Mouse (Mus musculus) liver, embryonic 16.5 days (tissue): ENCODE measurements around the gene Tubb1. TPM values are rescaled to one million over a fixed set of nuclear protein-coding genes. Genes with fewer than 3 reads are reported as not detected.

Experiments used
- ATAC-seq: fragments of 200-750 bp; cut with Nextera tagmentation; 2 replicates; pipeline ENCODE4 v1.8.0; 2017; ENCODE audit warnings: low read depth, mild to moderate bottlenecking, moderate number of reproducible peaks, moderate library complexity
- H3K27ac ChIP-seq: fragments of 300-500 bp; sonication (generic); 2 replicates; pipeline ENCODE4 v1.5.1; 2014; ENCODE audit warnings: mild to moderate bottlenecking, low read length
- H3K27me3 ChIP-seq: fragments of 300-500 bp; sonication (generic); 2 replicates; pipeline ENCODE4 v1.6.1; 2014; ENCODE audit warnings: low read depth, low read length, mixed read lengths; ENCODE audit not compliant: control insufficient read depth, insufficient read depth
- H3K36me3 ChIP-seq: fragments of 300-500 bp; sonication (generic); 2 replicates; pipeline ENCODE4 v1.6.1; 2014; ENCODE audit warnings: mild to moderate bottlenecking; ENCODE audit not compliant: control insufficient read depth, insufficient read depth
- H3K4me1 ChIP-seq: fragments of 300-500 bp; sonication (generic); 2 replicates; pipeline ENCODE4 v1.6.1; 2014; ENCODE audit warnings: low read depth, low read length, mixed read lengths; ENCODE audit not compliant: control insufficient read depth
- H3K4me2 ChIP-seq: fragments of 300-500 bp; sonication (generic); 2 replicates; pipeline ENCODE4 v1.6.1; 2014; ENCODE audit warnings: low read depth, low read length, mixed read lengths
- H3K4me3 ChIP-seq: fragments of 300-500 bp; sonication (generic); 2 replicates; pipeline ENCODE4 v1.5.1; 2014; ENCODE audit warnings: low read depth, mild to moderate bottlenecking, low read length
- H3K9ac ChIP-seq: fragments of 300-500 bp; sonication (generic); 2 replicates; pipeline ENCODE4 v1.6.1; 2014; ENCODE audit warnings: low read depth, low read length
- H3K9me3 ChIP-seq: fragments of 300-500 bp; sonication (generic); replicated peaks from 2 replicates; pipeline ENCODE4 v1.6.1; 2016; ENCODE audit warnings: low read length; ENCODE audit not compliant: control insufficient read depth
- WGBS: fragments of 180-500 bp; shearing (Covaris S2); extraction: QIAGEN DNeasy Blood & Tissue Kit; methylation state at CpG from one replicate; pipeline ENCODE4 v1.1.7; 2014; ENCODE audit not compliant: insufficient replicate concordance; 5-methylcytosine and 5-hydroxymethylcytosine counted together
- polyA plus RNA-seq: library from polyadenylated mRNA; unstranded; fragments of >200 nt; fragmentation: Nextera tagmentation; extraction: Ambion mirVana; gene quantifications from 2 replicates; pipeline ENCODE4 v1.2.1, GENCODE M21; 2015

The Tubb1 gene
- polyA plus RNA-seq, 1 experiment from 2014 or later = 23.5 TPM

DNA sequence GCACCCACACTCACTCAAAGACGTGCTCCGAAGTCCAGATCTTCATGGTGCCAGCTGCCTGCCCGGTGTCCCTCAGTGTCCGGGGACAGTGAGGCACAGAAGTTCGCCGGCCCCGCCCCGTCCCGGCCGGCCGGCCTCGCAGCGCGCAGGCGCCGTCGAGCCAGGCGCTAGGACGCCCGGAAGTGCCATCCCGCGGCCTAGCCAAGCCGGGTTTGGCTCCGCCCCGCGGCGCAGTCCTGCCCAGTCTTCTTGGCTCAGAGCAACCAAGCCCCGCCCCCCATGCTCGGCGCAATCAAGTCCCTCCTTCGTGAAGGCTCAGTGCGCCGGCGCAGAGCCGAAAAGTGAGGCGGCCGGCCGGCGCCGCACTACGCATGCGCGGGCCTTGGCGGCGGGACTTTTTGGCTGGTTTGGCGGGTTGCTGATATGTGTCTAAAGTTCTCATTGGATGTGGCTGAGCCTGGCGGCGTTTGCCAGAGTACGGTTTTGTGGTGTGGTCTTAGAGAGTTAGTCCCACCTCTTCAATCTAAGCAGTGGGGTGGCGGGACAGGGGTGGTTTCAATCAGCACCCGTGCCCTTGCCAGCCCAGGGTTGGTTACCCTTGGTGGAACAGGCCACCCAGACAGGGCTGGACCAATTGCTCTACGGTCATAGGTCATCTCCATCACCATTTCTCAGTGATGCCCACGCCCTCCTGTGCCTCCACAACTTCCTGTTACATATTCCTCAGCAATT is 22.5 kb downstream of the Tubb1 start, which contains the start of gene Prelid3b:
TSS of gene Prelid3b (minus strand) at position 264 of the 732 bp plus-strand sequence.
- Histone ChIP-seq H3K4me1 (peaks cover 32% of the 10 kb centered on the region), H3K36me3 (peaks cover 14% of the 10 kb centered on the region), H3K9ac (peak within 1 kb of the TSS; percentile 95), H3K9me3 (no peaks in the 10 kb centered on the region), H3K27ac (peak within 1 kb of the TSS; percentile 95), H3K27me3 (no peaks in the 10 kb centered on the region), H3K4me3 (peak within 1 kb of the TSS; percentile 88), H3K4me2 (peak within 1 kb of the TSS; percentile 96)
- under 1% methylated on average over 53 of the region's 53 CpGs for WGBS
- peak; percentile 95 for ATAC-seq

DNA sequence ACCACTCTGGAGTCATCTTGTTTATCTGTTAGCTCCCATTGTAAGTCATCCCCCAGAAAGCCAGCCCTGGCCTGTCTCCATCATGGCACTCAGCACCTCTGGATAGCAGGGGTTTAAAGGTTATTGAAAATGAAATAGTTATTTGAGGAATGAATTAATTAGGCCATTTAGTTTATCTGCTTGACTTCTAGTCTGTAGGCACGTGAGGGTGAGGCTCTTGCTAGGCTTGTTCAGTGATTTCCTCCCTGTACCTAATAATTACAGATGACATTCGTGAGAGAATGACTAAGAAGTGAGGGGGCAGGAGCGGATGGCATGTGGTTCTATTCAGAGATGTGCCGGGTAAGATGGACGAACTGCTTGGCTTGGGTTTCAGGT is 23.0 kb downstream of the Tubb1 start:
- WGBS = 85% methylated on average over 5 of the region's 5 CpGs
- Histone ChIP-seq H3K36me3 (peaks cover 14% of the 10 kb centered on the region), H3K9me3 (no peaks in the 10 kb centered on the region), H3K4me2 (peak overlapping the region; percentile 96), H3K4me3 (peak overlapping the region; percentile 88), H3K27ac (peak overlapping the region; percentile 95), H3K4me1 (peaks cover 32% of the 10 kb centered on the region), H3K27me3 (no peaks in the 10 kb centered on the region), H3K9ac (peak overlapping the region; percentile 73)
- no peak for ATAC-seq

DNA sequence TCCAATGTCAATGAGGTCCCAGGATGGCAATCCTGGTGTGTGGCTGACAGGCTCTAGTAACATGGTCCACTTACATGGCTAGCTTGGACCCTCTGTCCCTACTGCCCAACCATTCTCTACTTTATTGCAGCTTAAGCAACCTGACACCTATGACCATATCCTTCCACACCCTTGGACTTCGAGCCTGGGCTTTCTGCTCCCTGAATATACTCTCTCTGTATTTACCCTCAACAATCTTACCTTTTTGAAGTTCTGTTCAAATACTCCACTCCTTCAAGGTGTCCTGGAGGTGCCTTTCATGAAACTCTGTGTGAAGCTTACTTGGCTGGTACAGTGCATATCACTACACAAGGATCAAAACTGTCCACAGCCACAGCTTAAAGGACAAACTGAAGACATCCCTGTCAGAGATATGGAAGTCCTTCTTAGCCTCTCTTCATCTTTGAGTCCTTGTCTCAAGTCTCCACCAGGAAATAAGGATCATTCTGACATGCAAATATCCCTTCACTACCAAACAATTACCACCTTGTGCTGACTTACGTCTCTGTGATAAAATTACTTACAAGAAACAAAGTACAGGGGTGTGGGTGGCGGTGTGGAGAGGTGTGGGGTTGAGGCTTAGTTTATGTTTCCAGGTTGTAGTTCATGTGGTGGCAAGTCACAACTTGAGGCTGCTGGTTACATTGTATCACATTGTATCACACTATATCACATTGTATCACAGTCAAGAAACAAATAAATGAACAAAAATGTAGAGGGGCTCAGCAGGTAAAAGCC is 27.2 kb downstream of the Tubb1 start:
- Histone ChIP-seq H3K4me1 (peaks cover 7% of the 10 kb centered on the region), H3K36me3 (no peaks in the 10 kb centered on the region), H3K27ac (no peak overlapping the region), H3K9ac (no peak overlapping the region), H3K4me2 (no peak overlapping the region), H3K9me3 (no peaks in the 10 kb centered on the region), H3K27me3 (no peaks in the 10 kb centered on the region), H3K4me3 (no peak overlapping the region)
- no peak for ATAC-seq
- WGBS = 65% methylated on average over 3 of the region's 3 CpGs

DNA sequence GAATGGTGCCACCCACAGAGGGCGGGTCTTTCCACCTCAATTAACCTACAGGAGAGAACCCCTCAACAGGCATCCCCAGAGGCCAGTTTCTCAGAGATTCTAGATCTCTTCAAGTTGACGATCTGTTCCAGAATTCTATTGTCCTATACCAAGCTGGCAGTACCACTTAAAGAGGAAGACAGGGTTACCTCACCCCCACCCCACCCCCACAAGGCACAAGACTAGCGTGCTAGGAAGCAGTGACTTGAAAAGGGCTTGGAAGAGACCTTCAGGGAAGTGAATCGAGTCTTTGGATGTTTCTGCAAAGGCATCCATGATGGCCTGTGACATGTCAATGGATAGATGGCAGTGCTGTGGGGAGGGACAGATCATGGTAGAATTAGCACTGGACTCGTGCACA is 28.3 kb downstream of the Tubb1 start:
- WGBS = 53% methylated on average over 5 of the region's 5 CpGs
- Histone ChIP-seq H3K9ac (no peak overlapping the region), H3K27ac (no peak overlapping the region), H3K4me3 (no peak overlapping the region), H3K27me3 (no peaks in the 10 kb centered on the region), H3K4me1 (peaks cover under 1% of the 10 kb centered on the region), H3K9me3 (no peaks in the 10 kb centered on the region), H3K36me3 (no peaks in the 10 kb centered on the region), H3K4me2 (no peak overlapping the region)
- no peak for ATAC-seq

DNA sequence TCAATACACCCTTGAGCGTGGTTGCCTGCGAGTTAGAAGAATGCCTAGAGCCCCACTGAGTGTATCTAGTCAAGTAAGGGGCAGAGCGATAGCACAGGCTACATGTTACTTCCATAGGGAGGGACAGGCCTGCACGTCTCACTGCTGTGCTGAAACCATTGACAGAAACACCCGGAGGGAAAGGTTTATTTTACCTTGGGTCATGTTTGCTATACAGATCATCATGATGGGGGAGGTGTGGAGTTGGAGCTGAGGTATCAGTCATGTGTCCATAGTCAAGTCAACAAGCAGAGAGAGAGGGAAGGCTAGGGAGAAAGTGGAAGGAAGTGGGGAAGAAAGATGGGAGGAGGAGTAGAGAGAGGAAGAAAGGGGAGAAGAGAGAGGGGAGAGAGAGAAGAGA is 36.5 kb downstream of the Tubb1 start:
- Histone ChIP-seq H3K36me3 (no peaks in the 10 kb centered on the region), H3K9ac (no peak overlapping the region), H3K4me3 (no peak overlapping the region), H3K4me1 (no peaks in the 10 kb centered on the region), H3K27ac (no peak overlapping the region), H3K27me3 (no peaks in the 10 kb centered on the region), H3K4me2 (no peak overlapping the region), H3K9me3 (no peaks in the 10 kb centered on the region)
- WGBS = 61% methylated on average over 5 of the region's 5 CpGs
- ATAC-seq = peak; percentile 72

DNA sequence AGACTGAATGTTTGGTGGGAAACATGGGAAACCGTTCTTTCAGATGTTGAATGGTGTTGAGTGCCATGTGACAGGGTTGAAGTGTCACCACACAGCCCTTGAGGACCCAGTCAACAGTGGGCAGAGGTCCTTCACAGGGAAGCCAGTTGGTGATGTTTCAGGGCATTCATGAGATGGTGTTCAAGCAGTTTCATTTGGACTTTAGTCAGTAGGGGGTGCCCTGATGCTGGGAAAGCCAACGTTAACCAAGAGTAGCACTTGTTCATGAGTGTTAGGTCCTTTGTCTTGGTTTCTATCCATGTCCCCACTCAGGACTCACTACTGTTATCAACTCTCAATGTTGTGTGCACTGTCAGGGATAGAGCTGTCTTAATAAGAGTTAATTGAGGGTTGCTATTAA is 42.4 kb downstream of the Tubb1 start:
- WGBS = 43% methylated on average over 2 of the region's 2 CpGs
- no peak for ATAC-seq

DNA sequence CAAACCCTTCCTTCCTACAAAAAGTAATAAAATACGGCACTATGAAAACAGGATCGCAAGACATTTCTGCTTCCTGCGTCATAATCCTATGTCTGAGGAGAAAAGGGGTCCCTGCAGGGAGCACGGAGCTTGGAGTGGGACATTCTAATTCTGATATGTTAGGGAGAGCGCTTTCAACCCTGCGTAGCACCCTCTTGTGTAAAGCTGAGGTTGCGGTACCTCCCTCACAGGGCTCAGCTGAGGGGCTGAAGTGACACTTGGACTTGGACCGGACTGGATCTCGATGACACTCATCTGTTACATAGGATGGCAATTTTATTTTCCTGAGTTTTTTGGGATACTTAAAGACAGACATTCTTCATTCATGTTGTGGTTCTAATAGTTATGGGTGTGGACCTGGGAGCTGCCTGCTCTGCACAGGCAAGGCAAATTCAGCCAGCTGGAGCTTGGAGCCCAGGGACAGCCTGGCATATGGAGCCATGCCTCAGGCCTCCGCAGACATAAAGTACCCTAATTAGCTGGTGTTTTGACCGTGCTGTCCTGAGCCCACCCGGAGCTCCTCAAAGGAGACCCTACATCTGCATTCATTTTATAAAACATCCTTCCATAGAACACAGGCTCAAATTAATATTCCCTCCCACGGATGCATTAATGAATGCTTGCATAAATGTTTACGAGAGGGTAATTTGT is 50.5 kb downstream of the Tubb1 start:
- Histone ChIP-seq H3K4me2 (no peak overlapping the region), H3K27me3 (no peaks in the 10 kb centered on the region), H3K4me3 (no peak overlapping the region), H3K4me1 (no peaks in the 10 kb centered on the region), H3K36me3 (no peaks in the 10 kb centered on the region), H3K9me3 (no peaks in the 10 kb centered on the region), H3K27ac (no peak overlapping the region), H3K9ac (no peak overlapping the region)
- WGBS = 71% methylated on average over 14 of the region's 14 CpGs
- no peak for ATAC-seq

More for the DNA sequence above, 42.4 kb downstream of the Tubb1 start:
- Histone ChIP-seq H3K9me3 (no peaks in the 10 kb centered on the region), H3K4me3 (no peak overlapping the region), H3K4me2 (no peak overlapping the region), H3K27ac (no peak overlapping the region), H3K4me1 (no peaks in the 10 kb centered on the region), H3K36me3 (no peaks in the 10 kb centered on the region), H3K27me3 (no peaks in the 10 kb centered on the region), H3K9ac (no peak overlapping the region)

DNA sequence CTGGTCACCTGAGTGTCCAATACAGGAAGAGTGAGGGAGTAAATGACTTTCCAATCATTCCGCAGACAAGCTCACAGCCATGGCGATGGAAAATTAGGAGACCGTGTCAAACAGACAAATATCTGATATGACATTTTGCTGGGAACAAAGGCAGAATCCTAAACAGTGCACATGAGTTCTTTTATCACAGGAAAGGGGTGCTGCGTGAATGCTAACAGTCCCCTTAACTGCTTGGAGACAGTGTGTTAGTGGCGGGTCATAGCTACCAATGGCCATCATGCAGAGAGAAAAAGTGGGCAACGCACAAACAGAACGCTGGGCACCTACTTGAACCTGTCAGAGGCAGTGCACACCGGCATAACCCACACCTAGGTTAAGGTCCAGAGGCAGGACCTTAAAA is 51.0 kb downstream of the Tubb1 start:
- Histone ChIP-seq H3K4me3 (no peak overlapping the region), H3K4me1 (no peaks in the 10 kb centered on the region), H3K9ac (no peak overlapping the region), H3K4me2 (no peak overlapping the region), H3K27ac (no peak overlapping the region), H3K9me3 (no peaks in the 10 kb centered on the region), H3K36me3 (no peaks in the 10 kb centered on the region), H3K27me3 (no peaks in the 10 kb centered on the region)
- no peak for ATAC-seq
- WGBS = 76% methylated on average over 8 of the region's 8 CpGs

DNA sequence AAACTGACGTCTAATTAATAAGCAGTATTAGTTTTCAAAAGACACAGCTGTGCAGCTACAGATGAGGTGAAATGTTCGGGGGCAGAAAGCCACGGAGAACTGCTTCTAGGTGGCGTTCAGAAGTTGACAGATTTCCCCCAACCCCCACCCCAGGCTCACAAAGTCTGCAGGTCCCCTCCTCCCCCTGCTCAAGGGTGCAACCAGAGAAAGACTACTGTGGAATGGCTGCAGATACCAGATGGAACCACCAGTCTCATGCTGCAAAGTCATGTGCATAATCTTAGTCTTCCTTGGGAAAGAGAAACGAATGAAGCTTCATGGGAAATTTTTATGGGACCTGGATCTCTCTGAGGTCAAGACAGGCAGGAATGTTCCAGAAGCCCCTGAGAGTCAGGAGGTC is 51.8 kb downstream of the Tubb1 start:
- no peak for ATAC-seq
- whole genome bisulfite sequencing = 33% methylated on average over 5 of the region's 5 CpGs
- no peak overlapping the region for H3K9ac ChIP-seq
- H3K36me3 ChIP-seq = no peaks in the 10 kb centered on the region
- H3K27ac ChIP-seq = no peak overlapping the region
- no peaks in the 10 kb centered on the region for H3K9me3 ChIP-seq
- H3K4me1 ChIP-seq = no peaks in the 10 kb centered on the region
- no peaks in the 10 kb centered on the region for H3K27me3 ChIP-seq
- H3K4me2 ChIP-seq = no peak overlapping the region
- no peak overlapping the region for H3K4me3 ChIP-seq
